7 mouse cellular contexts compared by ENCODE assay signal in the genomic region with DNA sequence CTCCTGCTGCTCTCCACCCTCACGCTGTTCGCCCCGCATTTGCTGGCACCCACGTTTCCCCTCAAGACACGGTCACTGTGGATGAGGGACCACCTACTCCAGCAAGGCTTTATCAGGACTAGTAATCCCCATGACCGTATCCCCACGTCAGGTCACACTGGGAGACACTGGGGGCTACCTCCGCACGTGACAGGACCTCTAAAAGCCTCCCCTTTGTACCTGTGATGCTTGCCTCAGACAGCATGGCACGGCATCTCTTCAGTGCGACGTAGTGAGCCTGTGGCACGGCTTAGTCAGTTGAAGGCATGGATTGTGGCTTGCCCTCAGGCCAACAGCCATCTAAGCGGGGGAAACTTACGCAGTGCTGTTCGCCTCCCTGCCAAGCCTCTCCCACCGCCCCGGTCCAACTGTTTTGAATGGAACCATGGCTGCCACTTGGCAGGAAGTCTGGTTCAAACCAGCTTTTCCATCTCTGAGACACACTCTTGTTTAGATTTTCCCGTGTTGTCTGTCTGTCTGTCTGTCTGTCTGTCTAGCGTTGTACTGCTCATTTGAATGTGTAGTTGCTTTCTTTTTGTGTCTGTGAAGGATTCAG.
DNase-seq lines count a peak whose midpoint lies in the region; ATAC-seq and TF ChIP-seq lines count a peak whose summit lies in the region.

No protein-coding gene starts in this region.

- H3K27ac ChIP-seq in layer of hippocampus, adult 2 months: peak overlapping the region; percentile 82
- no peak overlapping the region for H3K27ac ChIP-seq in brown adipose tissue, adult 24 weeks (replicated peaks; ENCODE audit: low read depth, low read length)
- H3K27ac ChIP-seq in heart, embryonic 16.5 days (ENCODE audit: low read length): no peak overlapping the region
- 0 out of 2 replicates have a peak overlapping the region, but pooled peaks have one; percentile 29 for H3K27ac ChIP-seq in midbrain, embryonic 15.5 days

- no peaks in the 10 kb centered on the region for H3K36me3 ChIP-seq in heart, embryonic 16.5 days (ENCODE audit: control insufficient read depth, insufficient read depth)
- no peaks in the 10 kb centered on the region for H3K36me3 ChIP-seq in midbrain, embryonic 15.5 days (replicated peaks)

- peak overlapping the region; percentile 53 for H3K4me3 ChIP-seq in layer of hippocampus, adult 2 months
- peak overlapping the region; percentile 30 for H3K4me3 ChIP-seq in brown adipose tissue, adult 24 weeks (ENCODE audit: insufficient read depth, low read depth, low read length)
- peak overlapping the region; percentile 19; the same call in 1 of the 2 replicates for H3K4me3 ChIP-seq in heart, embryonic 16.5 days (ENCODE audit: low read length)
- no peak overlapping the region for H3K4me3 ChIP-seq in midbrain, embryonic 15.5 days

- ATAC-seq in heart, embryonic 16.5 days (replicated peaks; ENCODE audit: extremely low read depth, insufficient read depth, low FRiP score): no peak
- ATAC-seq in midbrain, embryonic 15.5 days (replicated peaks): peak; percentile 35; the same call in 1 of the 2 replicates
- no peak for ATAC-seq in megakaryocyte progenitor cell, adult 5-6 weeks (replicated peaks; ENCODE audit: poor library complexity)

- no peak for TF ChIP-seq CTCF in layer of hippocampus, adult 2 months (conservative IDR thresholded peaks at IDR 0.05)

- H3K27me3 ChIP-seq in heart, embryonic 16.5 days (ENCODE audit: control insufficient read depth, insufficient read depth, low read length): no peaks in the 10 kb centered on the region
- no peaks in the 10 kb centered on the region for H3K27me3 ChIP-seq in midbrain, embryonic 15.5 days (replicated peaks)

- H3K4me2 ChIP-seq in heart, embryonic 16.5 days (ENCODE audit: low read depth, low read length): peak overlapping the region; percentile 46
- no peak overlapping the region for H3K4me2 ChIP-seq in midbrain, embryonic 15.5 days

- no peaks in the 10 kb centered on the region for H3K9me3 ChIP-seq in heart, embryonic 16.5 days (replicated peaks; ENCODE audit: control insufficient read depth, low read length)
- no peaks in the 10 kb centered on the region for H3K9me3 ChIP-seq in midbrain, embryonic 15.5 days

- H3K9ac ChIP-seq in heart, embryonic 16.5 days (ENCODE audit: low read length): no peak overlapping the region
- no peak overlapping the region for H3K9ac ChIP-seq in midbrain, embryonic 15.5 days

- 66% methylated on average over 20 of the region's 20 CpGs for WGBS in heart, embryonic 16.5 days
- WGBS in midbrain, embryonic 15.5 days: 60% methylated on average over 20 of the region's 20 CpGs

- peak; percentile 41 to 47 for DNase-seq in layer of hippocampus, adult 2 months (ENCODE audit: low spot score in 2 of 2)
- no peak for DNase-seq in layer of hippocampus, adult 8-10 months (ENCODE audit: low spot score in 2 of 2)
- no peak for DNase-seq in cerebellum, postnatal 36 days

- H3K4me1 ChIP-seq in brown adipose tissue, adult 24 weeks (ENCODE audit: control insufficient read depth, insufficient read depth, insufficient read length, low read length): no peaks in the 10 kb centered on the region
- peaks cover under 1% of the 10 kb centered on the region; the same call in 1 of the 2 replicates for H3K4me1 ChIP-seq in heart, embryonic 16.5 days (ENCODE audit: control insufficient read depth, insufficient read depth, low read length)
- peaks cover 4% of the 10 kb centered on the region; the same call in 1 of the 2 replicates for H3K4me1 ChIP-seq in midbrain, embryonic 15.5 days

Comparison
In these comparisons a context has a peak if more than half of its experiments do, and no peak if none do; other contexts are left out.
1. DNase-seq: peak in layer of hippocampus, adult 2 months (2 of 2); none in layer of hippocampus, adult 8-10 months (0 of 2) and cerebellum, postnatal 36 days (0 of 2).
2. H3K27ac ChIP-seq: peak in layer of hippocampus, adult 2 months (single experiment) and midbrain, embryonic 15.5 days (single experiment); none in brown adipose tissue, adult 24 weeks (single experiment) and heart, embryonic 16.5 days (single experiment).